Mouse (Mus musculus): ENCODE data around the gene Erbb3. TPM values are rescaled to one million over a fixed set of nuclear protein-coding genes. Genes with fewer than 3 reads are reported as not detected.
"Not testable (repeated sequence)": the region's sequence is repeated elsewhere in the genome, so short reads cannot be mapped to it uniquely, and the experiment has no call there.

The Erbb3 gene
- polyA plus RNA-seq (2015; fragmentation: Nextera tagmentation; extraction: Ambion mirVana): 14.8 and 16.1 TPM in 2 replicates

GRCm38 (mm10) chr10:128589464-128590192 is at the start of gene Erbb3:
Erbb3 (minus strand) TSS chr10:128589652.
- H3K27ac ChIP-seq: peak within 1 kb of the TSS; percentile 91
- under 1% methylated on average over 43 of the region's 43 CpGs for WGBS
- H3K9ac ChIP-seq: peak within 1 kb of the TSS; percentile 71
- no peaks in the 10 kb centered on the region for H3K9me3 ChIP-seq
- peak; percentile 27 for ATAC-seq (ENCODE audit: insufficient number of reproducible peaks, insufficient read depth, low FRiP score, low TSS enrichment, low read depth)
- H3K27me3 ChIP-seq: peaks cover 45% of the 10 kb centered on the region
- peaks cover 16% of the 10 kb centered on the region for H3K4me1 ChIP-seq
- no peaks in the 10 kb centered on the region for H3K36me3 ChIP-seq
- peak within 1 kb of the TSS; percentile 64 for H3K4me3 ChIP-seq
- peak within 1 kb of the TSS; percentile 99 for H3K4me2 ChIP-seq

- no peak overlapping the region for H3K4me2 ChIP-seq
- H3K27ac ChIP-seq: no peak overlapping the region
- 19% methylated on average over 11 of the region's 11 CpGs for WGBS
- peaks cover 70% of the 10 kb centered on the region for H3K36me3 ChIP-seq
- H3K9ac ChIP-seq: 0 out of 2 replicates have a peak overlapping the region, but pooled peaks have one; percentile 32
- no peaks in the 10 kb centered on the region for H3K9me3 ChIP-seq
- H3K4me3 ChIP-seq: no peak overlapping the region
- no peak for ATAC-seq (ENCODE audit: insufficient number of reproducible peaks, insufficient read depth, low FRiP score, low TSS enrichment, low read depth)
- no peaks in the 10 kb centered on the region for H3K27me3 ChIP-seq
- H3K4me1 ChIP-seq: peaks cover 3% of the 10 kb centered on the region; the same call in 1 of the 2 replicates
These were observed 47.6 kb upstream of the Erbb3 start for GRCm38 (mm10) chr10:128637011-128637410.

GRCm38 (mm10) chr10:128636561-128636960 is 47.1 kb upstream of the Erbb3 start:
- Histone ChIP-seq H3K4me3 (no peak overlapping the region), H3K4me1 (peaks cover 3% of the 10 kb centered on the region; the same call in 1 of the 2 replicates), H3K9ac (no peak overlapping the region), H3K27ac (no peak overlapping the region), H3K4me2 (no peak overlapping the region), H3K27me3 (no peaks in the 10 kb centered on the region), H3K36me3 (peaks cover 66% of the 10 kb centered on the region), H3K9me3 (no peaks in the 10 kb centered on the region)
- WGBS: 47% methylated on average over 6 of the region's 6 CpGs
- no peak for ATAC-seq (ENCODE audit: insufficient number of reproducible peaks, insufficient read depth, low FRiP score, low TSS enrichment, low read depth)

- Histone ChIP-seq H3K4me1 (peaks cover 3% of the 10 kb centered on the region; the same call in 1 of the 2 replicates), H3K27ac (no peak overlapping the region), H3K36me3 (peaks cover 59% of the 10 kb centered on the region), H3K9me3 (no peaks in the 10 kb centered on the region), H3K9ac (no peak overlapping the region), H3K4me2 (no peak overlapping the region), H3K4me3 (no peak overlapping the region), H3K27me3 (no peaks in the 10 kb centered on the region)
- WGBS: 95% methylated on average over 13 of the region's 13 CpGs
- ATAC-seq (ENCODE audit: insufficient number of reproducible peaks, insufficient read depth, low FRiP score, low TSS enrichment, low read depth): no peak
These were observed 46.2 kb upstream of the Erbb3 start for GRCm38 (mm10) chr10:128635697-128636096.

- Histone ChIP-seq H3K27ac (no peak overlapping the region), H3K4me3 (no peak overlapping the region), H3K4me1 (no peaks in the 10 kb centered on the region), H3K27me3 (no peaks in the 10 kb centered on the region), H3K4me2 (no peak overlapping the region), H3K9ac (no peak overlapping the region), H3K9me3 (no peaks in the 10 kb centered on the region), H3K36me3 (peaks cover 36% of the 10 kb centered on the region)
- WGBS: 22% methylated on average over 6 of the region's 6 CpGs
- no peak for ATAC-seq (ENCODE audit: insufficient number of reproducible peaks, insufficient read depth, low FRiP score, low TSS enrichment, low read depth)
These were observed 42.1 kb upstream of the Erbb3 start for GRCm38 (mm10) chr10:128631571-128631970.

GRCm38 (mm10) chr10:128630306-128630705 is 40.9 kb upstream of the Erbb3 start:
- not testable (repeated sequence) for ATAC-seq (ENCODE audit: insufficient number of reproducible peaks, insufficient read depth, low FRiP score, low TSS enrichment, low read depth); H3K27me3 ChIP-seq; H3K27ac ChIP-seq; H3K9ac ChIP-seq; H3K4me1 ChIP-seq; H3K4me3 ChIP-seq; H3K9me3 ChIP-seq; H3K4me2 ChIP-seq
- 75% methylated on average over 5 of the region's 5 CpGs for WGBS
- peaks cover 28% of the 10 kb centered on the region for H3K36me3 ChIP-seq

- no peaks in the 10 kb centered on the region for H3K27me3 ChIP-seq
- H3K9me3 ChIP-seq: no peaks in the 10 kb centered on the region
- 79% methylated on average over 2 of the region's 2 CpGs for WGBS
- H3K4me3 ChIP-seq: no peak overlapping the region
- ATAC-seq (ENCODE audit: insufficient number of reproducible peaks, insufficient read depth, low FRiP score, low TSS enrichment, low read depth): no peak
- H3K36me3 ChIP-seq: peaks cover 28% of the 10 kb centered on the region
- no peak overlapping the region for H3K9ac ChIP-seq
- H3K4me2 ChIP-seq: no peak overlapping the region
- H3K4me1 ChIP-seq: peaks cover 6% of the 10 kb centered on the region
- H3K27ac ChIP-seq: no peak overlapping the region
These were observed 40.3 kb upstream of the Erbb3 start for GRCm38 (mm10) chr10:128629746-128630145.

- Histone ChIP-seq H3K27me3 (no peaks in the 10 kb centered on the region), H3K9ac (no peak overlapping the region), H3K9me3 (no peaks in the 10 kb centered on the region), H3K4me2 (no peak overlapping the region), H3K4me1 (peaks cover 6% of the 10 kb centered on the region), H3K36me3 (peaks cover 30% of the 10 kb centered on the region), H3K27ac (no peak overlapping the region), H3K4me3 (no peak overlapping the region)
- no peak for ATAC-seq (ENCODE audit: insufficient number of reproducible peaks, insufficient read depth, low FRiP score, low TSS enrichment, low read depth)
- 81% methylated on average over 10 of the region's 10 CpGs for WGBS
These were observed 38.2 kb upstream of the Erbb3 start for GRCm38 (mm10) chr10:128627398-128628317.

GRCm38 (mm10) chr10:128626311-128627310 is 37.2 kb upstream of the Erbb3 start, which contains the start of gene Rps26:
Rps26 (minus strand) TSS chr10:128626747.
- Histone ChIP-seq H3K4me2 (peak within 1 kb of the TSS; percentile 89), H3K27ac (peak within 1 kb of the TSS; percentile 76), H3K4me3 (peak within 1 kb of the TSS; percentile 81), H3K27me3 (no peaks in the 10 kb centered on the region), H3K4me1 (peaks cover 6% of the 10 kb centered on the region), H3K9ac (peak within 1 kb of the TSS; percentile 98), H3K36me3 (peaks cover 29% of the 10 kb centered on the region), H3K9me3 (no peaks in the 10 kb centered on the region)
- 1% methylated on average over 40 of the region's 40 CpGs for WGBS
- peak; percentile 89 for ATAC-seq (ENCODE audit: insufficient number of reproducible peaks, insufficient read depth, low FRiP score, low TSS enrichment, low read depth)

- H3K27me3 ChIP-seq: no peaks in the 10 kb centered on the region
- no peak for ATAC-seq (ENCODE audit: insufficient number of reproducible peaks, insufficient read depth, low FRiP score, low TSS enrichment, low read depth)
- 36% methylated on average over 7 of the region's 7 CpGs for WGBS
These were observed 35.9 kb upstream of the Erbb3 start for GRCm38 (mm10) chr10:128625287-128625894.

More at GRCm38 (mm10) chr10:128625287-128625894, 35.9 kb upstream of the Erbb3 start:
- Histone ChIP-seq H3K27ac (peak overlapping the region; percentile 76), H3K36me3 (peaks cover 29% of the 10 kb centered on the region), H3K4me2 (peak overlapping the region; percentile 89), H3K4me3 (peak overlapping the region; percentile 81), H3K9me3 (no peaks in the 10 kb centered on the region), H3K9ac (peak overlapping the region; percentile 98), H3K4me1 (peaks cover 6% of the 10 kb centered on the region)

All from embryonic facial prominence, embryonic 13.5 days (tissue).